Mouse (Mus musculus) ES-Bruce4 (cell line): Measurements from ENCODE around the gene Insc. TPM values are rescaled to one million over a fixed set of nuclear protein-coding genes. Genes with fewer than 3 reads are reported as not detected.

Source experiments
- H3K27ac ChIP-seq: 2 replicates; pipeline ENCODE4 v1.5.1; 2012; ENCODE audit warnings: low read length, inconsistent platforms; ENCODE audit not compliant: insufficient read depth
- H3K27me3 ChIP-seq: 2 replicates; pipeline ENCODE4 v1.6.1; 2012; ENCODE audit warnings: mild to moderate bottlenecking, low read length, inconsistent platforms; ENCODE audit not compliant: control insufficient read depth, poor library complexity, insufficient read depth, severe bottlenecking
- H3K36me3 ChIP-seq: 2 replicates; pipeline ENCODE4 v1.6.1; 2012; ENCODE audit warnings: inconsistent platforms, mild to moderate bottlenecking, low read length, moderate library complexity; ENCODE audit not compliant: control insufficient read depth, poor library complexity, insufficient read depth, severe bottlenecking
- H3K4me1 ChIP-seq: one replicate; pipeline ENCODE4 v1.8.1; 2011; ENCODE audit warnings: low read length; ENCODE audit not compliant: control insufficient read depth, insufficient read depth
- H3K4me3 ChIP-seq: 2 replicates; pipeline ENCODE4 v1.5.1; 2011; ENCODE audit warnings: low read depth, mild to moderate bottlenecking, low read length
- H3K9ac ChIP-seq: 2 replicates; pipeline ENCODE4 v1.6.1; 2012; ENCODE audit warnings: low read depth, mild to moderate bottlenecking, inconsistent platforms; ENCODE audit not compliant: poor library complexity, severe bottlenecking
- H3K9me3 ChIP-seq: replicated peaks from 2 replicates; pipeline ENCODE4 v1.6.1; 2012; ENCODE audit warnings: mild to moderate bottlenecking, low read length, inconsistent platforms; ENCODE audit not compliant: control insufficient read depth, poor library complexity, insufficient read depth, severe bottlenecking
- CTCF ChIP-seq: IDR thresholded peaks from one replicate; pipeline ENCODE4 v1.8.1; 2011; ENCODE audit warnings: low read depth, low read length
- EP300 ChIP-seq: IDR thresholded peaks from 2 replicates; pipeline ENCODE4 v1.6.1; 2011; ENCODE audit warnings: low read depth, low read length; ENCODE audit not compliant: insufficient read depth
- POLR2A ChIP-seq: IDR thresholded peaks from one replicate; pipeline ENCODE4 v1.8.1; 2011; ENCODE audit warnings: low read length; ENCODE audit not compliant: insufficient read depth
- polyA plus RNA-seq: library from polyadenylated mRNA; stranded (reverse); fragments of >200 nt; gene quantifications from 2 replicates; pipeline ENCODE4 v1.2.4, GENCODE M21; 2011; ENCODE audit warnings: low read depth; ENCODE audit not compliant: missing spikeins, insufficient read depth, insufficient read length

Insc gene
- polyA plus RNA-seq, 1 experiment = not detected

DNA sequence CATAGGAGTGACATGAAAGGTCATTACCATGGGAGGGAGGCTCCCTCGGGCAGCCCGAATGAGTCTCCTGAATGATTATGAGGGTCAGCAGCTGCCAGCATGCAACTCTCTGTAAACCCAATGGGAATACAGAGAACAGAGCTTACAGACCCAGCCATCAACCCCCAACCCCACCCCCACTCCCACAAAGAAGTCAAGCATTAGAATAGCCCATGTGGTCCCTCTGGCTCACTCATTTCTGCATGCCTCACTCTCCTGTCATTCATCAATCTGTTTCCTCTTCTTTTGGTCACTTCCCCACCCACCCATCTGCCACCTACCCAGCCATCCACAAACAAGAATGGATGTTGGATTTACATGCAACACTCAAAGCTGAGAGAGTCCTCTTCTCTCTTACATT is 10.0 kb downstream of the Insc start:
- TF ChIP-seq POLR2A = no peak
- no peak for TF ChIP-seq CTCF
- TF ChIP-seq EP300 = no peak
- H3K36me3 ChIP-seq = no peaks in the 10 kb centered on the region
- H3K4me1 ChIP-seq = peaks cover 2% of the 10 kb centered on the region
- H3K27ac ChIP-seq = no peak overlapping the region
- H3K4me3 ChIP-seq = no peak overlapping the region
- H3K9ac ChIP-seq = no peak overlapping the region
- H3K9me3 ChIP-seq = no peaks in the 10 kb centered on the region
- no peaks in the 10 kb centered on the region for H3K27me3 ChIP-seq

GRCm38 (mm10) chr7:114754196-114754595 is 10.7 kb downstream of the Insc start:
- Histone ChIP-seq H3K9ac (no peak overlapping the region), H3K9me3 (no peaks in the 10 kb centered on the region), H3K4me1 (peaks cover 2% of the 10 kb centered on the region), H3K27me3 (no peaks in the 10 kb centered on the region), H3K36me3 (no peaks in the 10 kb centered on the region), H3K4me3 (no peak overlapping the region), H3K27ac (no peak overlapping the region)
- TF ChIP-seq POLR2A = no peak
- no peak for TF ChIP-seq EP300
- TF ChIP-seq CTCF = no peak

DNA sequence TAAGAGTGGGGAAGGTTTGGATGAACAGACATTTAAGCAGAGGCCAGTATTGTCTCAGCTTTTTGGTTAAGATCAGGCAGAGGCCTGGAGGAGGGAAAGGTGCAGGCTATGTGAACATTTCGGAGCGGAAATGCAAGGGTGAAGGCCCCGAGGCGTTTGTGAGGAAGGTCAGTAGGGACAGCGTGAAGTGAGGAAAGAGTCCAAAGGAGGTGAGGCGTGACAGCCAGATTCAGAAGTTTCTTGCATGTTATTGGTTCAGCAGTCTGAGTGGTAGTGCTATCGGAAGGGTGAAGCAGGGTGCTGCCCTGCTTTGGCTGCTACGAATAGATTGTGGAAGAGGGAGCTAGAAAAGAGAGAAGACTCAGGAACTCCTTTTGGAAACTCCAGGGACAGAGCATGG is 11.1 kb downstream of the Insc start:
- Histone ChIP-seq H3K27ac (no peak overlapping the region), H3K9ac (no peak overlapping the region), H3K36me3 (no peaks in the 10 kb centered on the region), H3K4me1 (peaks cover 2% of the 10 kb centered on the region), H3K9me3 (no peaks in the 10 kb centered on the region), H3K4me3 (no peak overlapping the region), H3K27me3 (no peaks in the 10 kb centered on the region)
- TF ChIP-seq CTCF = no peak
- TF ChIP-seq EP300 = no peak
- TF ChIP-seq POLR2A = no peak

- H3K27me3 ChIP-seq = no peaks in the 10 kb centered on the region; the same call in none of the 2 replicates
- H3K9ac ChIP-seq = no peak overlapping the region
- H3K4me3 ChIP-seq = no peak overlapping the region
- no peaks in the 10 kb centered on the region for H3K36me3 ChIP-seq
- H3K9me3 ChIP-seq = no peaks in the 10 kb centered on the region
- no peaks in the 10 kb centered on the region for H3K4me1 ChIP-seq
- TF ChIP-seq EP300 = no peak
- TF ChIP-seq POLR2A = no peak
- no peak for TF ChIP-seq CTCF
- no peak overlapping the region for H3K27ac ChIP-seq
These were observed 19.2 kb downstream of the Insc start for GRCm38 (mm10) chr7:114762660-114763059.

DNA sequence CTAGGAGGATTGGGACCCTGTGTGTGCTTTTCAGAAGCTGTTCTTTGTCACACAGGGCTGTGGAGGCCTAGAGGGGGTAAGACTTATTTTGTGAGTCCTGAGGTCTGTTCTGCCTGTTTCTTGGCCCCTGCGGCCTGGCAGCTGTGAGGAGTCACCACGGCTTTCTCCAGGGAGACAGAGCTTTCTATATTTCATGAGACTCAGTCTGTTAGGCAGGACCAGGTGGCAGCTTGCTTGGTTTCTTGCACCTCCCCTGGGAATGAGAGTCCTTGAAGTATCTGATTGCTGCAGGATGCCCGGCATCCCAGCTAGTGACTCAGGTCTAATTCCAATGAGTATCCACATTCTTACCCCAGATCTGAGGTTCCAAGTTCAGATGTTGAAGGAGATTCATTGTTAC is 21.8 kb downstream of the Insc start:
- no peaks in the 10 kb centered on the region for H3K9me3 ChIP-seq
- no peak overlapping the region for H3K4me3 ChIP-seq
- TF ChIP-seq CTCF = no peak
- TF ChIP-seq EP300 = no peak
- no peak for TF ChIP-seq POLR2A
- no peaks in the 10 kb centered on the region for H3K4me1 ChIP-seq
- no peaks in the 10 kb centered on the region for H3K36me3 ChIP-seq
- no peak overlapping the region for H3K27ac ChIP-seq
- H3K9ac ChIP-seq = no peak overlapping the region
- H3K27me3 ChIP-seq = no peaks in the 10 kb centered on the region; the same call in none of the 2 replicates

- Histone ChIP-seq H3K36me3 (no peaks in the 10 kb centered on the region), H3K4me1 (no peaks in the 10 kb centered on the region), H3K27me3 (no peaks in the 10 kb centered on the region; the same call in none of the 2 replicates), H3K27ac (no peak overlapping the region), H3K9ac (no peak overlapping the region), H3K9me3 (no peaks in the 10 kb centered on the region), H3K4me3 (no peak overlapping the region)
- TF ChIP-seq EP300 = no peak
- no peak for TF ChIP-seq POLR2A
- TF ChIP-seq CTCF = no peak
These were observed 23.0 kb downstream of the Insc start for GRCm38 (mm10) chr7:114766523-114766922.

GRCm38 (mm10) chr7:114768516-114768915 is 25.0 kb downstream of the Insc start:
- Histone ChIP-seq H3K36me3 (no peaks in the 10 kb centered on the region), H3K4me1 (no peaks in the 10 kb centered on the region), H3K4me3 (no peak overlapping the region), H3K9me3 (no peaks in the 10 kb centered on the region), H3K9ac (no peak overlapping the region), H3K27me3 (no peaks in the 10 kb centered on the region; the same call in 1 of the 2 replicates), H3K27ac (no peak overlapping the region)
- no peak for TF ChIP-seq EP300
- TF ChIP-seq POLR2A = no peak
- no peak for TF ChIP-seq CTCF
